Mouse (Mus musculus) gonadal fat pad, adult 2 months (tissue): ENCODE results near the gene Farsb. TPM values are rescaled to one million over a fixed set of nuclear protein-coding genes. Genes with fewer than 3 reads are reported as not detected.
"Not testable (repeated sequence)": the region's sequence is repeated elsewhere in the genome, so short reads cannot be mapped to it uniquely, and the experiment has no call there.

Experiments used
- DNase-seq: peaks from one replicate; pipeline ENCODE4 v3.0.0-alpha.2; 2012; ENCODE audit warnings: low read depth
- polyA plus RNA-seq: library from polyadenylated mRNA; depleted of rRNA; stranded (reverse); fragments of >200 nt; gene quantifications from 2 replicates; pipeline ENCODE4 v1.2.3, GENCODE M21; 2012; rRNA removed

Farsb gene
- polyA plus RNA-seq: 22.2 and 24.1 TPM in 2 replicates

GRCm38 (mm10) chr1:78488752-78489492, at the start of gene Farsb:
Farsb (minus strand) TSS chr1:78488897.
- DNase-seq: peak; percentile 59

GRCm38 (mm10) chr1:78538396-78538795, 49.7 kb upstream of the Farsb start:
- no peak for DNase-seq

DNA sequence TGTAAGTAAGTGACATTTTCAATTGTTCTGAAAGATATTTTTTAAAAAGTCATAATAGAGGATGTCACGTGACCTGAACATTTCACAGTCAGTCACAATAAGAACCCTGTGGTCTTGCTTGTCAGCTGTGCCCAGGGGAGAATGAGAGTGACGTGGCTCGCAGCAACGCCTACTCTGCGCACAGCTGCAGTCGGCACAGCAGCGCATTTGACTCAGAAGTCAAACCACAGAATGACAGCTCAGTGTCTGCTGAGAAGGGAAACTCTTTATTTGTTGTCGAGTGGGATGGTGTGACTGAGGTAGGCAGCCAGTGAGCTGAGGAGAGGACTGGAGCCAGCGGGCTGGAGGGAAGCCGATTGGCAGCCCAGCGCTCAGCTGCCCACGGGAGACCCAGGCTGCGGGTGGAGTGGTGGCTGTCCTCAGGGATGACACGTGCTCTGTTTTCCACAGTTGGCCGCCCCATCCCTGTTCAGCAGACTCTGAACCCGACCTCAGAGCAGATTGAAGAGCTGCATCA, 48.9 kb upstream of the Farsb start:
- no peak for DNase-seq

DNA sequence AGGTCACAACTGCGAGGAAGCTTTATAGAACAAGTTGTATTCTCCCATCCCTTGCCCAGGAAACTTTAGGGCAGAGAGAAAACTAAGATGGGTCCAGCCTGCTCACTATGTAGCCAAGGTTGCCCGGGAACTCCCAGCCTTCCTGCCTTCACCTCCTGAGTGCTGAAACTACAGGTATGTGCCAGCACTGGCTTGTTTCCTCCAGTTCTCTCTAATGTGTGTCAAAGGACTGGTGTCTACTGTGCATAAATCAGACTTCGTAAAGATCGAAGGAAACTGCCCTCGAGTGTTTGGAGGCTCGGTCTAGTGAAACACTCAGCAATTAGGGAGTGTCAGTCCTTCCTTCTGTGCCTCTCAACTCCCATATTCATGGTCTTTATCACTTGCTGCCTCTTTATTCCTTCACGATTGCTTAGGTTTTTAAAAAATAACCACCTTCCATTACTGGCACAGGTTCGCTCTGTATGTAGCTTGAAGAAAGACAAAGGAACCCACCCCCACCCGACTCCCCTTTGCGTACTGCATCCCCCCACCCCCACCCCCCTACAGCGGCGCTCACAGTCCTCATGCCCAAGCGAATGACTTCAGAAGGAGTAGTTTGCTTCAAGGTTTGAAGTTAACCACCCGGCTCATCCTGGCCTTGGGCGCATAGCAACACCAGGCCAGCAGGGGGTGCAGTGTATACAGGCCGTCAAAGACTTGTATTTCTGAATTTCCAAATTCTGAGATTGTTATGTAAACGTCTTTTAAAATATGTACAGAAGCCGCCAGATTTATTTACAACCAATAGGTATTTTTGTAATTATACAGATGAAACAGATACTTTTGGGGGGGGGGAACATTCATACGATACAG, 47.8 kb upstream of the Farsb start:
- DNase-seq: no peak

DNA sequence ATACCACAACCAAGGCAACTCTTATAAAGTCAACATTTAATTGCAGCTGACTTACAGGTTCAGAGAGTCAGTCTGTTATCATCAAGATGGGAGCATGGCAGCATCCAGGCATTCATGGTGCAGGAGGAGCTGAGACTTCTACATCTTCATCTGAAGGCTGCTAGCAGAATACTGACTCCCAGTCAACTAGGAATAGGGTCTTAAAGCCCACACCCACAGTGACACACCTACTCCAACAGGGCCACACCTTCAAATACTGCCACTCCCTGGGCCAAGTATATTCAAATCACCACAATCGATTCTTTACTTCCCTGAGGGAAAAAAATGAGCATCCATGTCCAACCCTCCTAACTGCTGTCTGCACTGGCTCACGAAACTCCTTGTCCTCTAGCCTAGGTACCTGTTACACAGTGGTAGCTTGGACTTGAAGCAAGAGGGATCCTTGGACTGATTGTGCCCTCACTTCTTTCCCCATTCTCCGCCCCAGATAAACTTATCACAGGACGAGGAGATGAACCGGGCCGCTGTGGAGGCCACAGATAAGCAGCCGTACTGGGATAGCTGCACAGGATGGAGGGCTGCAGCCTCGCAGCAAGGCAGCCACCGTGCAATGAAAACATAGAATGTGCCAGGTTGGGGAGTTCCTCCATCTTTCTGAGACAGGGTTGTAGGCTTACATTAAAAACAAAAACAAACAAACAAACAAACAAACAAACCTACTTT, 45.9 kb upstream of the Farsb start:
- no peak for DNase-seq

DNA sequence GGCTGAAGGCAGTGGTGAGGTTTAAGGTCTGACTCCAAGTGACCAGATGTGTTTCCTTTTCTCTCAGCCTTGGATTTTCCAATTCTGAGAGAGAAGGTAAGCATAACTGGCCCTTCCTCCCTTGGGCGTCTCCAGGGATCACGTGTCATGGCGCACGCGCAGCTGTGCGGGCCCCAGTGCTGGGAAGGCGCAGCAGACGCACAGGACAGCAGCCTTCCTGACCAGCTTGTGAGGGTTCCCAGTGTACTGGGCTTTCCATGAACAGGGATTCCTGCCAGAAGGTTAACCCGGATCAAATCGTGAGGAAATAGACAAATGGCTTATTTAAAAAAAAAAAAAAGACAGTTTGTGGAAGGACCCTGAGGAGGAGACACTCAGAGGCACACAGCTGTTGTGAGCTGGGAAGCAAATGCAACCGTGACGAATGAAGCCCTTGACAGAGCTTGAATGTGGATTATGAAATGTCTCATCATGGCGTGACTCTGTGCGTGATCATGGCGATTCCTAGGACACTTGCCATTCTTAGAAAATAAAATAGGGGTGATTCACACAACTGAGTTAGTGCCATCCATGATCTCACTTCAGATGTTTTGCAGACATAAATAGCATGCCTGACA, 43.6 kb upstream of the Farsb start:
- DNase-seq: no peak

- no peak for DNase-seq
These were observed 42.0 kb upstream of the Farsb start for GRCm38 (mm10) chr1:78530500-78531215.

GRCm38 (mm10) chr1:78529011-78529410, 40.3 kb upstream of the Farsb start:
- DNase-seq: no peak

DNA sequence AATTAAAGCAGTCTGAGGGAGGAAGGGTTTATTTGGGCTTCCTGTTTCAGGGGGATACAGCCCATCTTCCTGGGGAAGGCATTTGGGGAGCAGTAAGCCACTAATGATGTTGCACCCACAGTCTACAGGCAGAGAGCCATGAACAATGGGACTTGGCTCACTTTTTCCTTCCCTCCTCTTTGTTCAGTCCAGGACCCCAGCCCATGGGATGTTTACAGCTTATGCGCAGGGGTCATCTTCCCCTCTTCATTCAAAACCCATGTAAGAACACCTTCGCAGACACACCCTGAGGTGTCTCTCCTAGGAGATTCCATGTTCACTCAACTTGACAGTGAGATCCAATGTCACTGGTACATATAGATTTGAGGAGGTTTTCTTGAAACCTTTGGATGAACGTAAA, 39.7 kb upstream of the Farsb start:
- no peak for DNase-seq

DNA sequence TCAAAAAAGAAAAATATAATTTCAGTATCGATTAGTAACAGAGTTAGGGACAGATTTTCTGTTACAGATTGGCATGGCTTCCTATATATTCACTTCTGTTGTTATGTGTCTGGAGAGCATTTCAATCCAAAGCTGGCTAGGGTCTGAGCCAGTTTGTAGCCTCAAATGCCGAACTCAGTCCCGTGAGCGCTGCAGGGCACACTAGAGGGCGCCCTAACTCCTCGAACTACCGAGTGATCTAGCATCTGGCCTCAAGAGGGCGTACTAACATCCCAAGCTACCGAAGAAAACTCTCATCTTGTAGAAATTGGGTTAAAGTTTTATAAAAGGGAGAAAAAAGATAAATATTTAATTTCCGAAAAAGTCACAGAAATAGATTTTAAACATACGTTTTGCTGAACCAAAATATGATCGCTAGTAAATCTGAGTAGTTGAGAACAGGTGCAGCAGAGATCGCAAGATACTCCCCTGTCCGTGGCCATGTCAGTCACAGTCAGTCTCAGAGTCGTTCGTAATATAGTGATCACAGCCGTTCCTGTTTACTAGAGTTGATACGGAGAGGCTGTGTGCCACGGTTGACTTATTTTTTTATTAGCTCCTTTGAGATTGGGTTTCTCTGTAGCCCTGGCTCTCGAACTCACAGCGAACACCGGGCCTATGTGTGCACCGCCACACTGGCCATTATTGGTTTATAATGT, 36.6 kb upstream of the Farsb start:
- DNase-seq: no peak

- DNase-seq: no peak
These were observed 30.2 kb upstream of the Farsb start for GRCm38 (mm10) chr1:78518907-78519306.

GRCm38 (mm10) chr1:78512756-78513155, 24.1 kb upstream of the Farsb start:
- no peak for DNase-seq

GRCm38 (mm10) chr1:78511621-78512160, 23.0 kb upstream of the Farsb start, which contains the start of gene BC035947:
BC035947 (minus strand) TSS chr1:78512158.
- no peak for DNase-seq

GRCm38 (mm10) chr1:78510862-78511261, 22.2 kb upstream of the Farsb start, which contains the start of gene Mogat1:
Mogat1 (plus strand) TSS chr1:78510991.
- peak; percentile 22 for DNase-seq

DNA sequence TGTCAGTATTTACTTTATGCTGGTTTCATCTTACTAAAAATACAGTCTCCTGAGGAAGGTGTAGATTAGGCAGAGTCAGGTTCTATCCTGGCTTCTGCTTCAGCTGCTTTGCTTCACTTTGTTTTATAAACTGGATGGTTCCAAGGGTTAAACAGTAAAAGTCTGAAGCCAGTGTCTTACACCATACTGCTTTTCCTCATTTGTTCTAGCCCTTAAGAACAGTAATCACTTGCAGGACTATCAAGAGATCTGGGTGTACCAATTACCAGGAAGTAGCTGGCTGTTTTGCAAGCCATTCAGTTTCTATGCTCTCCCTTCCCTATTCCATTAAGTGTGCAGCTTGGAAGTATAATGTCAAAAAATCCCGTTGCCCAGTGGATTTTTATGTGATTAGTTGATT, 18.4 kb upstream of the Farsb start:
- DNase-seq: no peak

GRCm38 (mm10) chr1:78502527-78502926, 13.8 kb upstream of the Farsb start:
- no peak for DNase-seq

GRCm38 (mm10) chr1:78501856-78502255, 13.2 kb upstream of the Farsb start:
- DNase-seq: not testable (repeated sequence)

DNA sequence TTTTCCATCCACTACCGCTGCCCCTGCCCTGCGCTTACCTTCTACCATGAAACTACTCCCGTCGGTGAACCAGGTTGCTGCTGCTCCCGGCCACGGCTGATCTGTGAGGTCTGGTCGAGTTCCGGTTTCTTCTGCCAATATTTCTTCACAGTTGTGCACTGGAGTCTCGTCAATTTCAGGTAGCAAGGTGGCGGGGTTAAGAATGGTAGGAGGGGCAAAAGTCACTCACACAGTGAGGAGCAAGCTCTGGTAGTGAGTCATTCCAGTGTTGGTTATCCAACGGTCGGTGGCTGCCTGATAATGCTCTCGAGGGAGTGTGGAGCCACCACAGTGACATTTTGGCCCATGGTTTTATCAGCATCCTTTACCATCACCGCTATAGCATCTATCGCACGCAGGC, 12.3 kb upstream of the Farsb start:
- DNase-seq: no peak

DNA sequence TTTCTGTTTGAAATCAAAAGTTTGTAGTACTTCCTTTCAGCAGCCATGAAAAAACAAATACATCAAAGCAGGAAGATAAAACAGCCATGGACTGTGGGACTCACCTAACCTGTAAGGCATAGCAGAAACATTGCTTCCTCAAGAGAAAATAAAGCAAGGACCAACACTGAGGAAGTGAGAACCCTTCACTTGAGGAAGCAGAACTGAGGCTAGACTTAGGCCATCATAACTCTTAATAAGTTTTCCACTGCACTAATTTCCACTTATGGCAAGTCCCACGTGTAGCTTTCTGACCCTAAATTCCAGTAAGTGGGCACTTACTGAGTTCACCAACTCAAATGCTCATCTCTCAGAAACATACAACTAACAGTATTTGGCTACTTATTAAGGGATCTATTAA, 1.4 kb upstream of the Farsb start:
- DNase-seq: no peak

DNA sequence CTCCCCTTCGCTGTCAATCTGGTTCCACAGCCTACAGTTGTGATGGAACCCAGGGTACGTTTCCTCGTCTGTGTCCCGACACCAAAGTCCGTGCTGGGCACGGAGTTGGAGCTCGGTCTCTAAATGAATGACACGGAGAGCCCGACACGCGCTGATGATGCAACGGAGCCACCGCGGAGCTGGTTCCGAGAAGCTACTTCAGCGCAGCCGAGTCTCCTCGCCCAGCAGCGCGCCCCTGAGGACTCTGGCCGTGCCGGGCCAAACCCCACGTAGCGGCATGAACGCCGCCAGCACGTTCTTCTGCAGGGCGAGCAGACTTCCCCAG, 308 bp downstream of the Farsb start:
- DNase-seq: no peak
